8 mouse cellular contexts compared by ENCODE assay signal in genomic region chr2:158284571-158284970, GRCm38 (mm10). TPM values are rescaled to one million over a fixed set of nuclear protein-coding genes. Genes with fewer than 3 reads are reported as not detected.
DNase-seq lines count a peak whose midpoint lies in the region; ATAC-seq lines count a peak whose summit lies in the region.

No protein-coding gene starts in this region.

- no peaks in the 10 kb centered on the region for H3K9me3 ChIP-seq in midbrain, embryonic 11.5 days (ENCODE audit: control insufficient read depth, low read length)
- H3K9me3 ChIP-seq in midbrain, embryonic 15.5 days, result no peaks in the 10 kb centered on the region

- no peaks in the 10 kb centered on the region for H3K36me3 ChIP-seq in midbrain, embryonic 11.5 days (ENCODE audit: control insufficient read depth, insufficient read depth, low read length)
- H3K36me3 ChIP-seq in midbrain, embryonic 15.5 days (replicated peaks), result no peaks in the 10 kb centered on the region

- peak; percentile 38; the same call in 1 of the 2 replicates for ATAC-seq in midbrain, embryonic 11.5 days (ENCODE audit: low FRiP score)
- ATAC-seq in midbrain, embryonic 15.5 days (replicated peaks), result no peak
- ATAC-seq in megakaryocyte-erythroid progenitor cell, adult 5-6 weeks (replicated peaks; ENCODE audit: low FRiP score, low TSS enrichment, poor library complexity, severe bottlenecking), result peak; percentile 89

- no peak overlapping the region for H3K27ac ChIP-seq in midbrain, embryonic 11.5 days (ENCODE audit: low read depth, low read length)
- no peak overlapping the region for H3K27ac ChIP-seq in midbrain, embryonic 15.5 days

- DNase-seq in midbrain, embryonic 11.5 days (ENCODE audit: low spot score, missing footprints), result peak; percentile 94
- DNase-seq in adrenal gland, adult 2 months, result peak; percentile 57
- peak; percentile 71 for DNase-seq in embryo, embryonic 11 days
- peak; percentile 70 to 71 for DNase-seq in heart, postnatal 36 days
- DNase-seq in layer of hippocampus, postnatal 10 days (ENCODE audit: low spot score in 2 of 2), result peak; percentile 60 to 67
- peak; percentile 23 for DNase-seq in thymus, adult 18-20 months

- H3K27me3 ChIP-seq in midbrain, embryonic 11.5 days (ENCODE audit: control insufficient read depth, insufficient read depth, low read length), result no peaks in the 10 kb centered on the region
- no peaks in the 10 kb centered on the region; the same call in 1 of the 2 replicates for H3K27me3 ChIP-seq in midbrain, embryonic 15.5 days (replicated peaks)

- H3K4me3 ChIP-seq in midbrain, embryonic 11.5 days (ENCODE audit: low read depth, low read length), result no peak overlapping the region
- H3K4me3 ChIP-seq in midbrain, embryonic 15.5 days, result no peak overlapping the region

- intact Hi-C loops in heart, postnatal 36 days (cut with DNase I), result loop anchor here (5.0 kb wide), 1 partner anchor 58 kb away; no protein-coding TSS in a partner anchor

- WGBS in midbrain, embryonic 11.5 days, result 17% methylated on average over 11 of the region's 11 CpGs
- whole genome bisulfite sequencing in midbrain, embryonic 15.5 days, result 24% methylated on average over 11 of the region's 11 CpGs

- no peaks in the 10 kb centered on the region for H3K4me1 ChIP-seq in midbrain, embryonic 11.5 days (ENCODE audit: control insufficient read depth, insufficient read depth, low read length)
- H3K4me1 ChIP-seq in midbrain, embryonic 15.5 days, result 0 out of 2 replicates have a peak, but pooled peaks cover 5% of the 10 kb centered on the region

- H3K9ac ChIP-seq in midbrain, embryonic 11.5 days (ENCODE audit: low read length), result no peak overlapping the region
- no peak overlapping the region for H3K9ac ChIP-seq in midbrain, embryonic 15.5 days

- H3K4me2 ChIP-seq in midbrain, embryonic 11.5 days, result no peak overlapping the region
- H3K4me2 ChIP-seq in midbrain, embryonic 15.5 days, result no peak overlapping the region

RNA-seq across cellular contexts. Expression of gene Lbp, which starts 21.7 kb away (rescaled TPM):
- 2.3 and 2.8 TPM in 2 replicates for polyA plus RNA-seq in midbrain, embryonic 11.5 days (2014; fragmentation: Nextera tagmentation; extraction: Ambion mirVana)
- 4.8 and 4.9 TPM in 2 replicates for polyA plus RNA-seq in midbrain, embryonic 15.5 days (2015; fragmentation: Nextera tagmentation; extraction: Ambion mirVana)
- total RNA-seq in adrenal gland, adult 2 months (2021), result 10 to 100 TPM; 22.0 to 24.6 TPM
- 25.4 and 36.7 TPM in 2 replicates for polyA plus RNA-seq in adrenal gland, adult 2 months (2012; rRNA removed)
- total RNA-seq in heart, postnatal 36 days (2021), result 1 to 10 TPM; 6.8 to 7.2 TPM
- 1 to 10 TPM; 2.6 to 4.3 TPM for total RNA-seq in layer of hippocampus, postnatal 10 days (2021)
- total RNA-seq in megakaryocyte-erythroid progenitor cell, adult 5-6 weeks (2014; fragmentation: Nextera tagmentation), result 3.6 TPM in 1 of 2 replicates, not detected in the other
- total RNA-seq in megakaryocyte-erythroid progenitor cell, adult 5-6 weeks (2017), result 1.9 TPM in 1 of 2 replicates, not detected in the other

RNA-seq across cellular contexts. Expression of gene Bpi, which starts 26.7 kb away (rescaled TPM):
- not detected in 2 replicates for polyA plus RNA-seq in midbrain, embryonic 11.5 days (2014; fragmentation: Nextera tagmentation; extraction: Ambion mirVana)
- not detected in 2 replicates for polyA plus RNA-seq in midbrain, embryonic 15.5 days (2015; fragmentation: Nextera tagmentation; extraction: Ambion mirVana)
- total RNA-seq in adrenal gland, adult 2 months (2021), result not detected
- polyA plus RNA-seq in adrenal gland, adult 2 months (2012; rRNA removed), result not detected in 2 replicates
- not detected for total RNA-seq in heart, postnatal 36 days (2021)
- not detected for total RNA-seq in layer of hippocampus, postnatal 10 days (2021)
- total RNA-seq in megakaryocyte-erythroid progenitor cell, adult 5-6 weeks (2014; fragmentation: Nextera tagmentation), result not detected in 2 replicates
- 0.50 TPM in 1 of 2 replicates, not detected in the other for total RNA-seq in megakaryocyte-erythroid progenitor cell, adult 5-6 weeks (2017)

RNA-seq across cellular contexts. Expression of gene D630003M21Rik, which starts 55.5 kb away (rescaled TPM):
- 0.92 and 0.94 TPM in 2 replicates for polyA plus RNA-seq in midbrain, embryonic 11.5 days (2014; fragmentation: Nextera tagmentation; extraction: Ambion mirVana)
- 1.6 TPM in 2 replicates for polyA plus RNA-seq in midbrain, embryonic 15.5 days (2015; fragmentation: Nextera tagmentation; extraction: Ambion mirVana)
- total RNA-seq in adrenal gland, adult 2 months (2021), result 1 to 10 TPM; 1.4 to 4.1 TPM
- 3.1 and 6.5 TPM in 2 replicates for polyA plus RNA-seq in adrenal gland, adult 2 months (2012; rRNA removed)
- total RNA-seq in heart, postnatal 36 days (2021), result 1 to 10 TPM; 5.6 to 6.2 TPM
- 1 to 10 TPM; 4.3 to 4.4 TPM for total RNA-seq in layer of hippocampus, postnatal 10 days (2021)
- total RNA-seq in megakaryocyte-erythroid progenitor cell, adult 5-6 weeks (2014; fragmentation: Nextera tagmentation), result not detected in 2 replicates
- total RNA-seq in megakaryocyte-erythroid progenitor cell, adult 5-6 weeks (2017), result not detected in 2 replicates

Comparison
In these comparisons a context has a peak if more than half of its experiments do, and no peak if none do; other contexts are left out.
1. DNase-seq: peak in every context shown above with its lines; median percentile 94 in midbrain, embryonic 11.5 days; 71 in embryo, embryonic 11 days; 70 in heart, postnatal 36 days; 64 in layer of hippocampus, postnatal 10 days; 57 in adrenal gland, adult 2 months; 23 in thymus, adult 18-20 months.